Mouse (Mus musculus) monocyte, adult 59 days (primary cell): ENCODE measurements around the gene Olfr1311. TPM values are rescaled to one million over a fixed set of nuclear protein-coding genes. Genes with fewer than 3 reads are reported as not detected.

Source experiments
- total RNA-seq, 2 experiments: library from RNA; stranded (reverse); gene quantifications; one replicate each; pipeline ENCODE4 v1.2.4; 2023

Olfr1311 gene
- not detected for total RNA-seq

GRCm38 (mm10) chr2:112024312-112024711, at the start of gene Olfr1311:
Olfr1311 (minus strand) TSS chr2:112024412.

GRCm38 (mm10) chr2:112050138-112050537, 25.9 kb upstream of the Olfr1311 start, which contains the start of gene Olfr1312:
Olfr1312 (minus strand) TSS chr2:112050238.

GRCm38 (mm10) chr2:112012608-112013007, 11.6 kb downstream of the Olfr1311 start, which contains the start of gene Olfr1310:
Olfr1310 (minus strand) TSS chr2:112012708.

GRCm38 (mm10) chr2:111990181-111990580, 34.0 kb downstream of the Olfr1311 start, which contains the start of gene Olfr1309:
Olfr1309 (minus strand) TSS chr2:111990281.

Other genes starting within 250 kb of the Olfr1311 start
- not detected for gene Olfr1302, start 247.0 kb downstream of the Olfr1311 start, total RNA-seq
- gene Olfr1303, start 204.1 kb downstream of the Olfr1311 start, total RNA-seq = not detected
- not detected for gene Olfr1305, start 147.3 kb downstream of the Olfr1311 start, total RNA-seq
- not detected for gene Olfr1306, start 108.1 kb downstream of the Olfr1311 start, total RNA-seq
- gene Olfr1307, start 75.0 kb downstream of the Olfr1311 start, total RNA-seq = under 1 TPM; 0.06 to 0.08 TPM
- not detected for gene Olfr1308, start 59.5 kb downstream of the Olfr1311 start, total RNA-seq
- not detected for gene Olfr1309, start 34.1 kb downstream of the Olfr1311 start, total RNA-seq
- not detected for gene Olfr1310, start 11.7 kb downstream of the Olfr1311 start, total RNA-seq
- not detected for gene Olfr1312, start 25.8 kb upstream of the Olfr1311 start, total RNA-seq
- gene Olfr1313, start 53.4 kb upstream of the Olfr1311 start, total RNA-seq = not detected
- not detected for gene Olfr1314, start 72.4 kb upstream of the Olfr1311 start, total RNA-seq
- gene Olfr1315-ps1, start 91.0 kb upstream of the Olfr1311 start, total RNA-seq = not detected
- not detected for gene Olfr1316, start 110.6 kb upstream of the Olfr1311 start, total RNA-seq
- gene Olfr1317, start 115.9 kb upstream of the Olfr1311 start, total RNA-seq = not detected
- gene Olfr1318, start 129.8 kb upstream of the Olfr1311 start, total RNA-seq = not detected
- gene Lpcat4, start 215.1 kb upstream of the Olfr1311 start, total RNA-seq = 10 to 100 TPM; 79.3 to 79.9 TPM
- not detected for gene Nutm1, start 234.9 kb upstream of the Olfr1311 start, total RNA-seq
- 10 to 100 TPM; 48.3 to 50.6 TPM for gene Nop10, start 237.5 kb upstream of the Olfr1311 start, total RNA-seq
- 100 to 1,000 TPM; 233 to 238 TPM for gene Slc12a6, start 241.4 kb upstream of the Olfr1311 start, total RNA-seq
- not detected for gene Gm21985, start 241.9 kb upstream of the Olfr1311 start, total RNA-seq